29 mouse cellular contexts compared by ENCODE assay signal in the genomic region with DNA sequence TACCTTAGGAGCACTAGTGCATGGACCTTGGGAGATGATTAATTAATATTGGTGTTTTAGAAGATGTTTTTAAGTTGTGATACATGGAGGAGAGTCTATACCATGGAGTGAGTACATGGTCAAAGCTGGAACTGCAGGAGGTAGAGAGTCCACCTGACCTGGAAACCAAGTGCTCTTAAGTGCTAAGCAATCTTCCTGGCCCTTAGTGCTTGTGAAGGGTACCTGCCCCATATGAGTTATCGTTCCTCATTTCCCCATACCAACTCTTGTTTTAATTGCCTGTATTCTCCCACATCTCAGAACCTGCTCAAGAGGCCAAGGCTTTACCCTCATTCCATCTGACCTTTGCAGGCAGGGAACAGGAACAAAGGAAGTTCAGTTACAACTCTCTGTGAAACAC. TPM values are rescaled to one million over a fixed set of nuclear protein-coding genes. Genes with fewer than 3 reads are reported as not detected.
"Had no signal": no experiment of that assay in that cellular context is flagged by ENCODE, and none has a peak within 500 bp of the region (broad histone marks: within the 10 kb centered on the region; RNA-seq: fewer than 3 reads in every experiment).

No protein-coding gene starts in this region.

- ATAC-seq: forebrain, embryonic 13.5 days; forebrain, embryonic 14.5 days; forebrain, embryonic 15.5 days; forebrain, embryonic 16.5 days; forebrain, postnatal 0 days had no signal

- H3K9me3 ChIP-seq: embryonic facial prominence, embryonic 10.5 days; embryonic facial prominence, embryonic 12.5 days; embryonic facial prominence, embryonic 13.5 days; embryonic facial prominence, embryonic 15.5 days; forebrain, embryonic 10.5 days; forebrain, embryonic 12.5 days; forebrain, embryonic 13.5 days; forebrain, embryonic 15.5 days had no signal

- DNase-seq: cerebellum, adult 2 months; cerebellum, adult 8-10 months; cerebellum, adult 9-10 months; cerebellum, adult 9-11 months; cerebellum, postnatal 10 days; cerebellum, postnatal 14 days; cerebellum, postnatal 25 days; cerebellum, postnatal 36 days; embryo, embryonic 11 days; forebrain, postnatal 0 days; gastrocnemius, adult 2 months; gastrocnemius, postnatal 10 days; gastrocnemius, postnatal 14 days; gastrocnemius, postnatal 25 days; gastrocnemius, postnatal 36 days; heart, adult 11 months; heart, adult 18-20 months had no signal

- H3K9ac ChIP-seq: embryonic facial prominence, embryonic 12.5 days; embryonic facial prominence, embryonic 13.5 days; embryonic facial prominence, embryonic 15.5 days; forebrain, embryonic 12.5 days; forebrain, embryonic 13.5 days; forebrain, embryonic 15.5 days; forebrain, postnatal 0 days had no signal

- H3K4me1 ChIP-seq: embryonic facial prominence, embryonic 13.5 days; embryonic facial prominence, embryonic 15.5 days; forebrain, embryonic 15.5 days had no signal

- H3K36me3 ChIP-seq: embryonic facial prominence, embryonic 10.5 days; embryonic facial prominence, embryonic 12.5 days; embryonic facial prominence, embryonic 13.5 days; embryonic facial prominence, embryonic 15.5 days; forebrain, embryonic 10.5 days; forebrain, embryonic 12.5 days; forebrain, embryonic 15.5 days had no signal

- H3K4me3 ChIP-seq: embryonic facial prominence, embryonic 10.5 days; embryonic facial prominence, embryonic 12.5 days; embryonic facial prominence, embryonic 13.5 days; embryonic facial prominence, embryonic 15.5 days; erythroblast, embryonic 14.5 days; forebrain, embryonic 10.5 days; forebrain, embryonic 12.5 days; forebrain, embryonic 13.5 days; forebrain, embryonic 15.5 days; gastrocnemius, adult 2 months had no signal

- H3K4me2 ChIP-seq: embryonic facial prominence, embryonic 12.5 days; embryonic facial prominence, embryonic 13.5 days; embryonic facial prominence, embryonic 15.5 days; forebrain, embryonic 12.5 days; forebrain, embryonic 13.5 days; forebrain, embryonic 15.5 days had no signal

- H3K27ac ChIP-seq: embryonic facial prominence, embryonic 10.5 days; embryonic facial prominence, embryonic 12.5 days; embryonic facial prominence, embryonic 13.5 days; embryonic facial prominence, embryonic 15.5 days; forebrain, embryonic 10.5 days; forebrain, embryonic 12.5 days; forebrain, embryonic 13.5 days; forebrain, embryonic 15.5 days; gastrocnemius, adult 2 months had no signal

- H3K27me3 ChIP-seq: embryonic facial prominence, embryonic 13.5 days; embryonic facial prominence, embryonic 15.5 days; forebrain, embryonic 12.5 days; forebrain, embryonic 13.5 days; forebrain, embryonic 15.5 days had no signal

RNA-seq across cellular contexts. Expression of a gene that starts 24.5 kb away (rescaled TPM):
- polyA plus RNA-seq: embryonic facial prominence, embryonic 10.5 days; embryonic facial prominence, embryonic 11.5 days; forebrain, embryonic 10.5 days had no signal

RNA-seq across cellular contexts. Expression of a gene that starts 40.5 kb away (rescaled TPM):
- polyA plus RNA-seq: embryonic facial prominence, embryonic 10.5 days; embryonic facial prominence, embryonic 11.5 days; embryonic facial prominence, embryonic 13.5 days; erythroblast, embryonic 14.5 days had no signal
